Mouse (Mus musculus): ENCODE measurements at regions not wholly inside any gene's neighbourhood (a gene's known extent, or its start where the extent isn't known, plus 50 kb on each side); places are given as distances from the start of the nearest gene placed in this dataset.

DNA sequence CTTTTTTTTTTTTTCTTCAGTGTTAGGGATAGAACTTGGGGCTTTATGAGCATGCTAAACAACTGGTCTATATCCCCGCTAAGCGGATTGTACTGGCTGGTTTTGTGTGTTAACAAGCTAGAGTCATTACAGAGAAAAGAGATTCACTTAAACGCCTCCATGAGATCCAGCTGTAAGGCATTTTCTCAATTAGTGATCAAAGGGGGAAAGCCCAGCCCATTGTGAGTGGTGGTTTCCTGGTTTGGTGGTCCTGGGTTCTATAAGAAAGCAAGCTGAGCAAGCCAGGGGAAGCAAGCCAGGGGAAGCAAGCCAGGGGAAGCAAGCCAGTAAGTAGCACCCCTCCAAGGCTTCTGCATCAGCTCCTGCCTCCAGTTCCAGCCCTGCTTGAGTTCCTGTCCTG lies 147.9 kb upstream of the 4931429L15Rik start:
- Histone ChIP-seq H3K9me3 (replicated peaks; ENCODE audit: control insufficient read depth, low read length) (no peaks in the 10 kb centered on the region), H3K27me3 (ENCODE audit: control insufficient read depth, insufficient read depth, low read length) (no peaks in the 10 kb centered on the region), H3K4me3 (replicated peaks; ENCODE audit: low read length) (no peak overlapping the region), H3K9ac (ENCODE audit: low read length) (no peak overlapping the region), H3K27ac (ENCODE audit: low read length) (no peak overlapping the region), H3K4me1 (ENCODE audit: control insufficient read depth, insufficient read depth, low read length) (no peaks in the 10 kb centered on the region), H3K36me3 (ENCODE audit: control insufficient read depth, insufficient read depth, low read length) (no peaks in the 10 kb centered on the region), H3K4me2 (ENCODE audit: low read depth, low read length) (no peak overlapping the region)
- WGBS = 66% methylated on average over 3 of the region's 3 CpGs
- no peak for ATAC-seq (ENCODE audit: insufficient read depth, low FRiP score)

- H3K9me3 ChIP-seq (replicated peaks; ENCODE audit: control insufficient read depth, low read length) = no peaks in the 10 kb centered on the region
- WGBS = 84% methylated on average over 5 of the region's 5 CpGs
- no peak for ATAC-seq (ENCODE audit: insufficient read depth, low FRiP score)
- H3K4me1 ChIP-seq (ENCODE audit: control insufficient read depth, insufficient read depth, low read length) = no peaks in the 10 kb centered on the region
- H3K9ac ChIP-seq (ENCODE audit: low read length) = no peak overlapping the region
- H3K4me3 ChIP-seq (replicated peaks; ENCODE audit: low read length) = no peak overlapping the region
- H3K36me3 ChIP-seq (ENCODE audit: control insufficient read depth, insufficient read depth, low read length) = no peaks in the 10 kb centered on the region
- no peak overlapping the region for H3K27ac ChIP-seq (ENCODE audit: low read length)
- no peak overlapping the region for H3K4me2 ChIP-seq (ENCODE audit: low read depth, low read length)
- H3K27me3 ChIP-seq (ENCODE audit: control insufficient read depth, insufficient read depth, low read length) = no peaks in the 10 kb centered on the region
Observed at GRCm38 (mm10) chr9:46462681-46463080, 142.9 kb upstream of the 4931429L15Rik start.

DNA sequence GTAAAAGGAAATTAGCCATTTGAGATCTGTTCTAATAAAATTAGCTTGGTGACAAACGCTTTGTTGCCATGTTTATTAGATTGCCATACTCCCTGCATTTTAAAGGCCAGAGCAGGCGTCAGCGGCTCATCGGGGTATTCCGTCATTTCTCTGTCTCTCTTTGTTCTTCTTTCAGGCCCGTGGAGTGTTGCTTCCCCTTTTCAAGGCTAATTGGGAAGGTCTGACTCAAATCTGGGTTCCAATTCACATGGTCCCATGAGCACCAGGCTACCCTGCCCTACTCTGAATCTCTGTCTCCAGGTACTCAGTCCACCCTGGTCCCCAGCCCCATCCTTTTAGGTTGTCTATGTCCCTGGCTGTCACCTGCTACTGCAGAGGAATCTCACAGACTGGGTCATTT lies 138.2 kb upstream of the 4931429L15Rik start:
- ATAC-seq (ENCODE audit: insufficient read depth, low FRiP score) = no peak
- Histone ChIP-seq H3K27ac (ENCODE audit: low read length) (no peak overlapping the region), H3K27me3 (ENCODE audit: control insufficient read depth, insufficient read depth, low read length) (no peaks in the 10 kb centered on the region), H3K4me1 (ENCODE audit: control insufficient read depth, insufficient read depth, low read length) (no peaks in the 10 kb centered on the region), H3K9ac (ENCODE audit: low read length) (no peak overlapping the region), H3K4me3 (replicated peaks; ENCODE audit: low read length) (no peak overlapping the region), H3K36me3 (ENCODE audit: control insufficient read depth, insufficient read depth, low read length) (no peaks in the 10 kb centered on the region), H3K4me2 (ENCODE audit: low read depth, low read length) (no peak overlapping the region), H3K9me3 (replicated peaks; ENCODE audit: control insufficient read depth, low read length) (no peaks in the 10 kb centered on the region)
- 79% methylated on average over 6 of the region's 6 CpGs for WGBS

GRCm38 (mm10) chr9:46454807-46455610 lies 135.2 kb upstream of the 4931429L15Rik start:
- H3K4me2 ChIP-seq (ENCODE audit: low read depth, low read length) = no peak overlapping the region
- H3K4me1 ChIP-seq (ENCODE audit: control insufficient read depth, insufficient read depth, low read length) = no peaks in the 10 kb centered on the region
- H3K9me3 ChIP-seq (replicated peaks; ENCODE audit: control insufficient read depth, low read length) = no peaks in the 10 kb centered on the region
- WGBS = 53% methylated on average over 7 of the region's 7 CpGs
- H3K27ac ChIP-seq (ENCODE audit: low read length) = no peak overlapping the region
- ATAC-seq (ENCODE audit: insufficient read depth, low FRiP score) = no peak
- H3K27me3 ChIP-seq (ENCODE audit: control insufficient read depth, insufficient read depth, low read length) = no peaks in the 10 kb centered on the region
- H3K9ac ChIP-seq (ENCODE audit: low read length) = no peak overlapping the region
- H3K4me3 ChIP-seq (replicated peaks; ENCODE audit: low read length) = no peak overlapping the region
- no peaks in the 10 kb centered on the region for H3K36me3 ChIP-seq (ENCODE audit: control insufficient read depth, insufficient read depth, low read length)

GRCm38 (mm10) chr9:46443191-46444095 lies 123.7 kb upstream of the 4931429L15Rik start:
- Histone ChIP-seq H3K27me3 (ENCODE audit: control insufficient read depth, insufficient read depth, low read length) (peaks cover 37% of the 10 kb centered on the region), H3K4me1 (ENCODE audit: control insufficient read depth, insufficient read depth, low read length) (no peaks in the 10 kb centered on the region), H3K36me3 (ENCODE audit: control insufficient read depth, insufficient read depth, low read length) (no peaks in the 10 kb centered on the region), H3K4me2 (ENCODE audit: low read depth, low read length) (peak overlapping the region; percentile 50), H3K4me3 (replicated peaks; ENCODE audit: low read length) (peak overlapping the region; percentile 36), H3K27ac (ENCODE audit: low read length) (no peak overlapping the region), H3K9me3 (replicated peaks; ENCODE audit: control insufficient read depth, low read length) (no peaks in the 10 kb centered on the region), H3K9ac (ENCODE audit: low read length) (no peak overlapping the region)
- 3% methylated on average over 53 of the region's 53 CpGs for WGBS
- no peak for ATAC-seq (ENCODE audit: insufficient read depth, low FRiP score)

GRCm38 (mm10) chr9:46442739-46443181 lies 123.0 kb upstream of the 4931429L15Rik start:
- no peaks in the 10 kb centered on the region for H3K9me3 ChIP-seq (replicated peaks; ENCODE audit: control insufficient read depth, low read length)
- 5% methylated on average over 19 of the region's 19 CpGs for WGBS
- no peak overlapping the region for H3K9ac ChIP-seq (ENCODE audit: low read length)

DNA sequence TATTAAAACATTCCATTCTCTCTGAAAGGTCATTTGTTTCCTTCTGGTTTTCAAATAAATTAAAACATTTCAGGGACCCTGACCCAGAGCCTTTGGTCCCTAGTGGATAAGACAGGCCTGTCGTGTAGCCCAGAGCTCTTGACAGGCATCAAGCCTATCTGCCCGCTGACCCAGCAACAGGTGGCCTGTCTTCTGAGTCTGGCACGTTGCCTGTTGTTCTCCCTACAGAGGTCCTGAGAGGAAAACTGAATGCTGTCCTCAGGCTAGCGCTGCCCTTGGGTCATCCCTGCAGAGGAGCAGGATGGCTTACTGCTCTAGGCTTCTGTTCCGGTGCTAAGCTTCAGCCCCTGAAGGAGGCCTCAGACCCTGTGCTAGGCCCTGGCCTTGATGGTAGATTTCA lies 120.4 kb upstream of the 4931429L15Rik start:
- no peak for ATAC-seq (ENCODE audit: insufficient read depth, low FRiP score)
- Histone ChIP-seq H3K9me3 (replicated peaks; ENCODE audit: control insufficient read depth, low read length) (no peaks in the 10 kb centered on the region), H3K9ac (ENCODE audit: low read length) (no peak overlapping the region), H3K4me3 (replicated peaks; ENCODE audit: low read length) (no peak overlapping the region), H3K4me2 (ENCODE audit: low read depth, low read length) (no peak overlapping the region), H3K27me3 (ENCODE audit: control insufficient read depth, insufficient read depth, low read length) (peaks cover 32% of the 10 kb centered on the region), H3K36me3 (ENCODE audit: control insufficient read depth, insufficient read depth, low read length) (no peaks in the 10 kb centered on the region), H3K4me1 (ENCODE audit: control insufficient read depth, insufficient read depth, low read length) (no peaks in the 10 kb centered on the region), H3K27ac (ENCODE audit: low read length) (no peak overlapping the region)
- WGBS = 63% methylated on average over 5 of the region's 5 CpGs

More at GRCm38 (mm10) chr9:46442739-46443181, 123.0 kb upstream of the 4931429L15Rik start:
- peaks cover 37% of the 10 kb centered on the region for H3K27me3 ChIP-seq (ENCODE audit: control insufficient read depth, insufficient read depth, low read length)
- H3K27ac ChIP-seq (ENCODE audit: low read length) = no peak overlapping the region
- no peaks in the 10 kb centered on the region for H3K36me3 ChIP-seq (ENCODE audit: control insufficient read depth, insufficient read depth, low read length)
- H3K4me2 ChIP-seq (ENCODE audit: low read depth, low read length) = peak overlapping the region; percentile 50
- H3K4me1 ChIP-seq (ENCODE audit: control insufficient read depth, insufficient read depth, low read length) = no peaks in the 10 kb centered on the region
- no peak for ATAC-seq (ENCODE audit: insufficient read depth, low FRiP score)
- peak overlapping the region; percentile 36 for H3K4me3 ChIP-seq (replicated peaks; ENCODE audit: low read length)

- no peak for ATAC-seq (ENCODE audit: insufficient read depth, low FRiP score)
- no peaks in the 10 kb centered on the region for H3K36me3 ChIP-seq (ENCODE audit: control insufficient read depth, insufficient read depth, low read length)
- no peaks in the 10 kb centered on the region for H3K27me3 ChIP-seq (ENCODE audit: control insufficient read depth, insufficient read depth, low read length)
- 71% methylated on average over 3 of the region's 3 CpGs for WGBS
- H3K9me3 ChIP-seq (replicated peaks; ENCODE audit: control insufficient read depth, low read length) = peaks cover 5% of the 10 kb centered on the region
- no peaks in the 10 kb centered on the region for H3K4me1 ChIP-seq (ENCODE audit: control insufficient read depth, insufficient read depth, low read length)
- H3K27ac ChIP-seq (ENCODE audit: low read length) = no peak overlapping the region
- no peak overlapping the region for H3K9ac ChIP-seq (ENCODE audit: low read length)
- no peak overlapping the region for H3K4me2 ChIP-seq (ENCODE audit: low read depth, low read length)
- H3K4me3 ChIP-seq (replicated peaks; ENCODE audit: low read length) = no peak overlapping the region
Observed at GRCm38 (mm10) chr9:46434700-46435099, 114.9 kb upstream of the 4931429L15Rik start.

DNA sequence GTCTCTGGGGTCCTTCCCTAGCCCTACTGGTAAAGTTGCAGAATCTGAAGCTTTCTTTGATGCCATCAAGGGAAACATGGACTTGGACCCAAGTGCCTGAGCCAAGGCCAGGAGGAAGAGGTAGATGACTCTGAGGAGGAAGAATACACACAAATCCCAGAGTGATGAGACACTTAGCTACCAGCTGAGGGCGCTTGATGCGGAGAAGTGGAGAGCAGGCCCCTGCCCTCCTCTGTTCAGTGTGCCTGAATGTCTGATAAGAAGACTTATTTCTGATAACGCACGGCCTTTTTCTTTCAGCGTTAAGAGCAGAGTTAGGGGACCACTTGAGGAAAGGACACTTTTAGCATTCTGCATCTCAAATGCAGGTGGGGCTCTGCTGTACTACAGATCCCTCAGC lies 113.9 kb upstream of the 4931429L15Rik start:
- Histone ChIP-seq H3K27me3 (ENCODE audit: control insufficient read depth, insufficient read depth, low read length) (no peaks in the 10 kb centered on the region), H3K27ac (ENCODE audit: low read length) (no peak overlapping the region)
- WGBS = 61% methylated on average over 5 of the region's 5 CpGs

More for the DNA sequence above, 113.9 kb upstream of the 4931429L15Rik start:
- ATAC-seq (ENCODE audit: insufficient read depth, low FRiP score) = no peak
- no peak overlapping the region for H3K9ac ChIP-seq (ENCODE audit: low read length)
- H3K36me3 ChIP-seq (ENCODE audit: control insufficient read depth, insufficient read depth, low read length) = no peaks in the 10 kb centered on the region
- H3K4me1 ChIP-seq (ENCODE audit: control insufficient read depth, insufficient read depth, low read length) = no peaks in the 10 kb centered on the region
- peaks cover 5% of the 10 kb centered on the region for H3K9me3 ChIP-seq (replicated peaks; ENCODE audit: control insufficient read depth, low read length)
- no peak overlapping the region for H3K4me3 ChIP-seq (replicated peaks; ENCODE audit: low read length)
- no peak overlapping the region for H3K4me2 ChIP-seq (ENCODE audit: low read depth, low read length)
